Mouse (Mus musculus): ENCODE measurements around the gene Psg19.

- TF ChIP-seq POLR2A (IDR thresholded peaks at IDR 0.05; ENCODE audit: insufficient read length, low read depth) (no peak), REST (IDR thresholded peaks at IDR 0.05; ENCODE audit: insufficient read depth, insufficient read length) (no peak), POLR2AphosphoS2 (IDR thresholded peaks at IDR 0.05; ENCODE audit: insufficient read length, low read depth) (no peak), USF1 (IDR thresholded peaks at IDR 0.05; ENCODE audit: low read depth) (no peak), CEBPB (IDR thresholded peaks at IDR 0.05; ENCODE audit: insufficient read depth, poor library complexity, severe bottlenecking) (no peak), TCF12 (IDR thresholded peaks at IDR 0.05; ENCODE audit: insufficient read depth, poor library complexity, severe bottlenecking) (no peak), MAX (IDR thresholded peaks at IDR 0.05; ENCODE audit: low read depth) (no peak), MYOG (IDR thresholded peaks at IDR 0.05; ENCODE audit: control insufficient read depth in 1 of 3, insufficient read depth in 1 of 3, insufficient read length in 2 of 3, low read depth in 2 of 3) (no peak), MYOD1 (IDR thresholded peaks at IDR 0.05; ENCODE audit: control insufficient read depth in 1 of 3, insufficient read length in 2 of 3, low read depth in 2 of 3) (no peak), TCF3 (IDR thresholded peaks at IDR 0.05; ENCODE audit: insufficient read length, low read depth) (no peak), E2F4 (IDR thresholded peaks at IDR 0.05; ENCODE audit: insufficient read depth) (no peak), SRF (IDR thresholded peaks at IDR 0.05; ENCODE audit: control insufficient read depth, insufficient read length, low read depth) (no peak)
These were observed 19.0 kb downstream of the Psg19 start for GRCm38 (mm10) chr7:18779337-18779781.

Data from myocyte (in vitro differentiated cells).